Mouse (Mus musculus) heart, adult 9 months (tissue): ENCODE data around the gene Pip4k2b.
"Not testable (repeated sequence)": the region's sequence is repeated elsewhere in the genome, so short reads cannot be mapped to it uniquely, and the experiment has no call there.

Source experiments
- DNase-seq, 2 experiments: peaks; one replicate each; pipeline ENCODE4 v3.0.0; 2022; ENCODE audit warnings: low spot score in 2 of 2

The Pip4k2b gene

DNA sequence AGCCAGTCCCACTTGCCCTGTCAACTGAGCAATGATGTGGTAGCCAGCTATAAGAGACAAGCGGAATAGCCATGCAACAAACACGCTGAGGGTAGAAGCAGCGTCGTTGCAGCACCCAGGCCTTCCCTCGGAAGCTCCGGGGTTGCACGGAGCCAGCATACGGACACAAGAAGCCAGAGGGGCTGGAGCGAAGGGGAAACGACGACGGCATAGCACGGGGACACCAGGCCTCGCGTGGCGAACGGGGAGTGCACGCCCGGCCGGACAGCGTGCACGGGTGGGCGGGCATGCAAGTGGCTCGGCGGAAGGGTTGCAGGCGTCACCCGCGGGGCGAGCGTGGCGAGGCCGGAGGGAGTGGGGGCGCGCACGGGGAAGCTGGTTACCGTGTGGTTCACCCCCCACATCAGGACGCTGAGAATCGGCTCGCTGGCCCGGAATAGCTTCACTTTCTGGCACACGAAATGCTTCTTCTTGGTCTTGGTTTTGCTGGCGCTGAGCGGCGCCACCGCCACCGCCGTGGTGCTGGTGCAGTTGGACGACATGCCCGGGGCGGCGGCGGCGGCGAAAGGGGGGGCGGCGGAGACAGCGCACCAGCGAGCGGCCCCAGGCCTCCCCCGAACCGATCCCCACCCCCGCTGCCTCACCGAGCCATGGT lies at the start of gene Pip4k2b:
Gene Pip4k2b (minus strand): TSS at position 642 of the 655 bp plus-strand sequence.
- DNase-seq = no peak

DNA sequence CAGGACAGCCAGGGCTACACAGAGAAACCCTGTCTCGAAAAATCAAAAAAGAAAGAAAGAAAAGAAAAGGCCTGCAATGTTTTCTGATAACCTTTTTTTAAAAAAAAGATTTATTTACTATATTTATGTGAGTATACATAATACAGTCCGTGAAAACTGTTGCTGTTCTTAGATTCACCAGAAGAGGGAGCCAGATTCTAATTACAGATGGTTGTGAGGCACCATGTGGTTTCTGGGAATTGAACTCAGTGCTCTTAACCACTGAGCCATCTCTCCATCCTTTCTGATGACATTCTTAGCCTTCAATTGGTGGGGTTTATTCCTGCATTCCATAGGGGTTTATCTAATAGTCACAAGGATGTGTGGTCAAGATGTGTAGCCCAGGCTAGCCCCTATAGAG lies 48.7 kb upstream of the Pip4k2b start:
- DNase-seq = peak in 1 of 2 experiments; percentile 71

DNA sequence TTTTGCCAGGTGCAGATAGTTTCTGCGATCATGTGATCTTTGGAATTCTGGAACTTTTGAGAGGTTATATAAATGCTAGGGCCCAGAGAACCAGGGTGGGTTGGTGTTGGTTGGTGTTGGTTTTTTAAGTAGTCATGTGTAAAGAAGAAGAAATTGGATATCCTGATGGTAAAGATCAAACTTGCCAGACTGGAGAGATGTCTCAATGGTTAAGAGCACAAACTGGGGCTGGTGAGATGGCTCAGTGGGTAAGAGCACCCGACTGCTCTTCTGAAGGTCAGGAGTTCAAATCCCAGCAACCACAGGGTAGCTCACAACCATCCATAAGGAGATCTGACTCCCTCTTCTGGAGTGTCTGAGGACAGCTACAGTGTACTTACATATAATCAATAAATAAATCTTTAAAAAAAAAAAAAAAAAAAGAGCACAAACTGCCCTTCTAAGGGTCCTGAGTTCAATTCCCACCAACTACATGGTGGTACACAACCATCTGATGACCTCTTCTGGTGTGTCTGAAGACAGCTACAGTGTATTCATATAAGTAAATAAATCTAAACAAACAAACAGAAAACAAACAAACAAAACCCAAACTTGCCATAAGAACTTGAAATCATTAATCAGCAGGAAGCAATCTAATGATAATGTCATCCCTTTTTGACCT lies 46.4 kb upstream of the Pip4k2b start:
- not testable (repeated sequence) for DNase-seq

DNA sequence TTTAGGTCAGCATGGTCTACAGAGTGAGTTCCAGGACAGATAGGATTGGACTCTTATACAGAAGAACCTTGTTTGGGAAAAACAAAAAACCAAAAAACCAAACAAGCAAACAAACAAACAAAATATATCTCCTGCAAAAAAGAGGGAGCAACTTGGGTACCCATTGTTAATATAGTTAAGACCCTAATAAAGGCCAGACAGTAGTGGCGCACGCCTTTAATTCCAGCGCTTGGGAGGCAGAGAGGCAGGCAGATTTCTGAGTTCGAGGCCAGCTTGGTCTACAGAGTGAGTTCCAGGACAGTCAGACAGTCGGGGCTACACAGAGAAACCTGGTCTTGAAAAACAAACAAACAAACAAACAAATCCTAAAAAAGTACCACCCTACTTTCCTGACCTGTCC lies 45.2 kb upstream of the Pip4k2b start:
- DNase-seq = no peak

DNA sequence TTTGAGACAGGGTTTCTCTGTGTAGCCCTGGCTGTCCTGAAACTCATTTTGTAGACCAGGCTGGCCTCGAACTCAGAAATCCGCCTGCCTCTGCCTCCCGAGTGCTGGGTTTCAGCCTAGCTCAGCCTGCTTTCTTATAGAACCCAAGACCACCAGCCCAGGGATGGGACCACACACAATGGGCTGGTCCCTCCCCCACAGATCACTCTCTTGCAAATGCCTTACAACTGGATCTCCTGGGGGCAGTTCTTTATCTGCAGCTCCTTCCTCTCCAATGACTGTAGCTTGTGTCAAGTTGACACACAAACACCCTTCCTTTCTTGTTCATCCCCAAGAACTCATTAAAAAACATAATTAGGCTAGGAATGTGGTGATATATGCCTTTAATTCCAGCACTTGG lies 43.5 kb upstream of the Pip4k2b start:
- DNase-seq = no peak

DNA sequence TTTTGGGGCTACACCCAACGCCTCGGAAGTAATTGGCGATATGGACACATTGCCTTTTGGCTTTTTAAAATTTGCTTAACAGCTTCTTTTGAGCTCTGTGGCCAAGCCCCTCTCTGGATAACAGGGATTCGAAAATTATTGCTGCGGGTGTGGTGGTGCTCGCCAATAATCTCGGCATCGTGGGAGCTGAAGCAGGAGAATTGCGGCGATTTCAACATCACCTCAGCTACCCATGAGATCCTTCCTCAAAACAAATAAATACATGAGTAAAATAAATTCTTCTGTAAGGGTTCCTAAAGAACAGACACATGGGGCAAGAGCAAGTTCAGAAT lies 38.0 kb upstream of the Pip4k2b start:
- DNase-seq = no peak

DNA sequence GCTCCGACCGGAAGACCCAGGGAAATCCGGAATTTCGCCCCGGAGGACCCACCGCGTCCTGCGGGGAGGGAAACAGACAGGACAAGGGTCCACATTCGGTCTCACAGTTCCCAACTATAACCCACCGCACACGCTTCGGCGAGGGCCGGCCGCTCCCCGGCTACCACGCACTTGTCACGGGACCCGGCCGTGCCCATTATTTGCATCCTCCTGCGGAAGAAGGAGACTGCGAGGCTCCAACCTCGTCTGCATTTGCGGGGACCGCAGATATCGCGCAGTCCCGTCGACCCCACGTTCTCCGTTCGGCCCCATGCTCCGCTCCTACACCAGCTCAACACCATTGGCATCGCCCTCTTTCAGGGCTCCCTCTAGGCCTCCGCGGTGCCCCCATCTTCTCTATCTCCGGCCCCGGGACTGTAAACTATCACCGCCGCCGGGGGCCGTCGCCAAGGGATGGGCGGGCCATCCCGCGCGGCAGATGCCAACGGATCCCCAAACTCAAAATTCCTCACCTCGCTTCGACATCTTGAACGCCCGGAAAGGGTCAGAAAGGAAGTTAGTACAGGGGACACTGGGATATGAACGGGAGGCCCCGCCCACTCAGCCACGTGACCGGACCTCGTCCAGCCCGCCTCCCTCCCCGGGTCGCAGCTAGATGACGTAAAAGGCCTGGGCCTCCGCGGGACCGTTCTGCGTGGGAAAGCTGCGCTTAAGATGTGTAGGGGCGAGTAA lies 37.5 kb upstream of the Pip4k2b start, which contains the start of gene Rpl23:
Gene Rpl23 (minus strand): TSS at position 606 of the 732 bp plus-strand sequence.
- DNase-seq = peak; percentile 98 to 99

DNA sequence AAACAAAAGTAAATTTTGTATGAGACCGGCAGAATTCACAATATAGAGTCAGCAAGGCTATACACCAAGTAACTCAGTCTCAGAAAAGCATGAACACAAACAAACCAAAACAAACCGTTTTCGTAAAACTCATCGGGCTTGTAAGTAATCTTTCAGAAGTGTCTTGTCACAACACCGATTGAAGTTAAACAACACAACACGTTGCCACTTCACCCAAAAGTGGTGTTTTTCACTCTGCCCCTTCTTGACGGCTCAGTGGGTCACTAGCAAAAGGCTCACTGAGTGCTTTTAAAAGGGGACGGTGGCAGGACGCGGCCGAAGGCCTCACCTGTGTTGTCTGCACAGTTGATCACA lies 37.0 kb upstream of the Pip4k2b start:
- no peak for DNase-seq

DNA sequence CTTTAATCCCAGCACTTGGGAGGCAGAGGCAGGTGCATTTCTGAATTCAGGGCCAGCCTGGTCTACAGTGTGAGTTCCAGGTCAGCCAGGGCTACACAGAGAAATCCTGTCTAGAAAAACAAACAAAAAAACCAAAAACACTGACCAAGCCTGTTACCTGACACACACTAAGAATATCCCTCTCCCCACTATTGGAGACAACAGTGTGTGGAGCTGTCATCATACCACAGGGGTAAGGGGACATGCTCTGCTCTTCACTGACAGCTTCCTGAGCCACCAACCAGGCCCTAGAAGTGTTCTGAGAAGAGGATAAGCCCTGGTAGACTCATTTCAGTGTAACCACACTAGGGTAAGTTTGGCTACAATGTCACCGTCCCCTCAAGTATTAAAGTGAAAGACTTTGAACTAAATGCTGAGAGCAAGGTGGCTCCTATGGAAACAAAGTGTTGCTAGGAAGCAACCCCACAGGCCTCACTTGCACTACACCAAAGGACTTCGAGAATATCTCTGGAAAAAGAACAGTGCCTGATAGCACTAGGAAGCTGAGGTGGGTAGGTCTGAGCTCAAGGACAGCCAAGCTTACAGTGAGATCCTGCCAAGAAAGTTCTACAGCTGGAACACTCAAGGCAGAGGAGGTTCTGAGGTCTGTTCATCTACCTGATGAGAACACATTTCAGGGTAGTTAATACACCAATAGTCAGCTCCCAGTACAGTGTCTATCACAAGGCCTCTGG lies 35.6 kb upstream of the Pip4k2b start:
- DNase-seq = no peak

DNA sequence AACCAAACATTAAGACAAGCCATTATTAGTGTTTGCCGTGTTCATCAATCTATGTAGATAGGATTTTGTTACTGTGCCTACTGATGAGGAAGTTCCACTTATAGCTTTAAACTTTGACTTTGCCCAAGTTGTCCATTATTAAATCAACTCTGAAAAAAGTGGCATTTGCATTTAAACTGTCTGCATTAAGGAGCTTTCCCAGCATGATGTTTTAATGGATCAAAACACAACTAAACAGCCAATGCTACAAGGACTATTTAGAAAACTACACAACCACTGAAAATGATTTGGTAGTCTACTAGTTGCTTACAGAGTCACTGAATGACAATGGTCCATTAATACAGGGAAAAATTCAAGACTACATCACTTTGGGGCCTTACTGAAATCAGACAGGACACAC lies 34.4 kb upstream of the Pip4k2b start:
- DNase-seq = no peak

DNA sequence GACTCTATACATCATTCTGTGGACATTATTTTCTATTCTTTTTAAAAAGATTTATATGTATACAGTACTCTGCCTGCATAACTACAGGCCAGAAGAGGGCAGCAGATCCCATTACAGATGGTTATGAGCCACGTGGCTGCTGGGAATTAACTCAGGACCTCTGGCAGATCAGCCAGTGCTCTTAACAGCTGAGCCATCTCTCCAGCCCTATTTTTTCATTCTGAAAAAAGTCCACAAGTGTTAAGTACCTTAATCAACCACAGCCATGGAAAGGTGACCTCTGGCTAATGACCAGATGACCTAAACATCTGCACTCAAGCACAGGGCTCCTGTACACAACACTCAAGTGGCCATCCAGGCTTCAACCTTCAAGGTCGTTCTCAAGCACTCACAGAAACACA lies 32.6 kb upstream of the Pip4k2b start:
- no peak for DNase-seq

DNA sequence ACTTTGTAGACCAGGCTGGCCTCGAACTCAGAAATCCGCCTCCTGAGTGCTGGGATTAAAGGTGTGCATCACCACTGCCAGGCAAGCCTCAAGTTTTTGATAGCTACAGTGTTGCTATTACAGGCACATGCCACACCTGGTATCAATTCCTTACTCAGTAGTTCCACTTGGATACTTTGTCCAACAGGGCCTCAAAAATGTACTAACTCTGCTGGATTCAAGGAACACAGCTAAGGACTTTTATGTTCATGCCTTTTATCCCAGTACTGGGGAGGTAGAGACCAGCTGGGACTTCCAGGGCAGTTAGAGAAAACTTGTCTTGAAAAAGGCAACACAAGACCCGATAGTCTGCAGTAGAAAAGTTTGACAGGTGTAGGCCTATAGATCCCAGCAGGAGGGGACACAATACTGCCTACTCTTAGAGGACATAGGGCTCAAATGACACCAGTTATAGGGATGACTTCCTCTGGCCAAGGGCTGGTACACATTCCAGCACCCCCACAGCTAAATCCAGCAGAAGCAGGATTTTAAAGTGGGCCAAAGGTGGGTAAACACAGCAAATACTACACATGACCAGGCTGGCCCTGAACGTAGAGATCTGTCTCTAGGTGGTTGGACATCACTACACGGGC lies 32.1 kb upstream of the Pip4k2b start:
- DNase-seq = no peak

DNA sequence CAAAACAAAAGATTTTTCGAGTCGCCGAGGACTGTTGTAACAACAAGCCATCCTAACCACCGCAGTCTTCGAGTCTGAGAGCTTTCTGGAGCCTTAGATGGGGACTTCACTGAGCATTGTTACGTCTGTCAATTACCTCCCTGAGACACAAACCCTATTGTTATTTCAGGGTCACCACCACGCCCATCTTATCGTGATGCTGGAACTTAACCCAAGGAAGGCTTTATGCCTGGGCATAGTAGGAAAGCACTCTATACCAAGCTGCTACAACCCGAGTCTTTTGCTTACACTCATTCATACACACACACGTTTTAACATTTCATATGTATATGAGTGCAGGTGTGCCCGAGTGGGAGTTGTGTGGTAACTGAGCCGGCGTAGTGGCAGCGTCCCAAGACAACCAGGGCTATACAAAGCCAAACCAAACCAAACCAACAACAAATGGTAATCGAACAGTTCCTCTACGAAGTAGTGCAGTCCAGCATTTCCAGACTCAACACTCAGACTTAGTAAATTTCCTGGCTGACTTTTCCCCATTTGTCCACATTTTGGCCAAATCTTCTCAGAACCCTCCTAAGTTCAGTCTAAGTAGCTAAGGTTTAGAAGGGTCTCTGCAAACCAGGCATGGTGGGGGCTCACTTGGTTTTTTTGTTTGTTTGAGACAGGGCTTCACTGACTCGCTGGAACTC lies 31.4 kb upstream of the Pip4k2b start, which contains the start of gene 1700001P01Rik:
Gene 1700001P01Rik (minus strand): TSS at position 111 of the 689 bp plus-strand sequence.
- no peak for DNase-seq

DNA sequence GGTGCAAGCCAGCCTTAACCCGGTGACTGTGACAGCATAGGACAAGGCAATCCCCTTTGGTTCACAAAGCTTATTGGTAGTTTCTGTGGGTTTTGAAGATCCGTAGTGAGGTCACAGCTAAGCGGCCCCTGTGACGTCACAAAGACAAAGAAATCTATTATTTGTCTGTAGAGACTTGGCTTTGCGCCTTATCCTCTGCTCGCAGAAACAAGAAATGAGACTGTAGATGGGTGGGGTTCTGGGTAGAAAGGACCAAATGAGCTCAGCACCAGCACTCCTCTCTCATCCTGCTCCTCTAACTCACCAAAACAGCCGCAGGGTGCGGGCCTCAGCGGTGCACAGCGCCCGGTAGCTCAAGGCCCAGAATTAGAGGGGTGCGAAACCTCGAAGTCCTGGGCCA lies 30.7 kb upstream of the Pip4k2b start:
- DNase-seq = no peak

DNA sequence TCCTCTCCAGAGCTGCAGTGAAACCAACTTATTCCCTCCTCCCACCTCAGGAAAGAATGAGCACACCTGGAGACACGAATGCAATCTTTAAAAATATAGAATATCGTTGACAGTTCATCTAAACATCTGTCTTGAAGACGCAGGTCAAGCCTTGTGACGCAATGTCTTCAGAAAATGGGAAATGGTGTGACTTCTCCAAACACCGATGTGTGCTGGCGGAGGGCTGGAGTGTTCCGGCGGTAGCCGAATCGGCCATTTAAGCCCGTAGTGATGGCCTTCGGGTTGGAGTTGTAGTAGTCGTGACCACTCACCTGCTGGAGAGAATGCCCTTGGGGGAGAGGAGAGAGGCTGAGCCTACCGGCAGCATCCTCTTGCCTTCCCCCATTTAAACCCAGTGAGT lies 26.9 kb upstream of the Pip4k2b start:
- DNase-seq = no peak

DNA sequence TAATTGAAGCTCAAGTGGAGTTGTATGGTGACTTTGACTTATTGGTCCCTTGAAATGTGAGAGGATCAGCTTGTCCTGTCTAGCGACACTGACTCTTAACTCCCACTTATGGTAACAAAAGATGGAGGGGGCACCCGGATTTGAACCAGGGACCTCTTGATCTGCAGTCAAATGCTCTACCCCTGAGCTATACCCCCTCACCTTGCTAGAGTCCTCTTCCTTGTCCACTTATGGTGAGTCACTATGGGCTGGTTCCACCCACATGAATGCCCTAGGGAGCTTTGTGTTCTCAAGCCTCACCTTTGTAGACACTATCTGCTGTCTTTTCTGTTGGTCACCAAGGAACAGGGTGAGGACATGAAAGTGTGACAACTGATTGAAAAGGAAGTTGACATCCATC lies 25.2 kb upstream of the Pip4k2b start:
- DNase-seq = no peak

DNA sequence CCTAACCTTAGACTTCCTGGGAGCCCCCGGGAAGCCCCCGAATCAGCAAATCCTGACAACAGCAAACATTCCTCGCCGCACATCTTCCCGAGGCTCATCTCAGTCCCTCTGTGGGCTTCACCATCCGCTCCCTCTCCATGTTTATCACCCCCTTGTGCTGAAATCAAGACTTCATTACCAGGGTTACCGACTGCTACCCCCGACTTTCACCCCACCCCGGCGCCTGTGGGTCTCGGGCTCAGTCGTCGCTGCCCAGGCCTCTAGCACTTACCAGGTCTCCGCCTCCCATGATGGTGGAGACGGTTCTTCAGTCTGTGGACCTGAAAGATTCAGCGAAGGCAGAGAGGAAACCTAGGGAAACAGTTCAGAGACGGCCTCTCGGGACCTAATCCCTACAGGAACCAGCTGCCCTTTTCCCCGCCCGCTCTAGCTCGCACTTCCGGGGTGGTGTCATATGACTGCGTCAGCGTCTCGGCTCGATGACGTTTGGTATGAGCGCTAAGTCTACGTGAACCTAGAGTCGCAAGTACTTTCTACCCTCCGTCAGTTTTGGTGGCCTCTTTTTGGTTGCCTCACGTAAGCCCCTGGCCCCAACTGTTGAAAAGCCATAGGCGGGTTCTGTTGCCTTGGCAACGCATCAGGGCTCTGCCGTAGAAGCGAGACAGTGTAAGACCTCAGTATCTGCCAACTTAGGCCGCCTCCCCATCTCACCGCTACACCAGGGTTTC lies 21.8 kb upstream of the Pip4k2b start, which contains the start of gene Cwc25:
Gene Cwc25 (minus strand): TSS at position 403 of the 728 bp plus-strand sequence.
- DNase-seq = peak; percentile 94 to 95

DNA sequence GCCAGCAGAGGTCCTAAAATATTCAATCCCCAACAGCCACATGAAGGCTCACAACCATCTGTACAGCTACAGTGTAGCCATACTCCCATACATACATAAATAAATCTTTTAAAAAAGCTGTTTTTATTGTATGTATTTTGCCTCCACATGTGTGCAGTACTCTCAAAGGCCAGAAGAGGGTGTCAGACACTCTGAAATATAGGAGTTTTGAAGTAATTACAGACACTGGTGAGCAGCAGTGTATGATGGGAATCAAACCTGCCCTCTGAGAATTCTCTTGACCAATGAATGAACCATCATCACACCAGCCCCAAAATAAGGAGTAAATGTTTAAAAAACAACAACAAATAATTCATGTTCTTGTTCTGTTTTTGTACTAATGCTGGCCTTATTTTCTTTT lies 17.1 kb upstream of the Pip4k2b start:
- DNase-seq = no peak

DNA sequence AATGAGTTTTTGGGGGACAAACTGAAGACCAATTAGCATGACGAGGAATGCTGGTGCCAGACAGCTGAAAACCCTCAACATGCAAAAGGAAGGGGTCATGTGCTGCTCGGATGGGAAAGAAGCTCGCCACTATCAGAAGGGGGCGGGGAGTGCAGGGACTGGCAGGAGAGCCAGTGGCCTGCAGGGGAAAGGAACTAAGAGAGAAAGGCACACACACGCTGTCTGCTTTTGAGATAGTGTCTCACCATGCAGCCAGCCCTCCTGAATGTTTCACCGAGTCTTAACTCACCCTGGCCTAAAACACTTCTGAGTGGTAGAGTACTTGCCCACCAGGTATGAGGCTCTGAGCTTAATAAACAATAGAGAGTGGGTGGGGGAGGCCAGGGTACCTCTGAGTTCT lies 14.4 kb upstream of the Pip4k2b start:
- no peak for DNase-seq

DNA sequence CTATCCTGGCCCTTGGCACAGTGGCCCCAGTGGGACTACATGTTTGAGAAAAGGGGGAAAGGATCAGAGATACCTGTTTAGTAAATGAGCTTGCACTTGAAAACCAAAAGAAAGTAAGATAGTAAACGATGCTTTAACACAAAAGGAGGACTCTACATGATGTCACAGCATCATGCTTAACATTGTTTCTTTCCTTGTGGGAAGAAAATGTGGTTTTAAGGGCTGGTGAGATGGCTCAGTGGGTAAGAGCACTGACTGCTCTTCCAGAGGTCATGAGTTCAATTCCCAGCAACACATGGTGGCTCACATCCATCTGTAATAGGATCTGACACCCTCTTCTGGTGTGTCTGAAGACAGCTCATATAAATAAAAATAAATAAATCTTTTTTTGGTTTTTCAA lies 13.6 kb upstream of the Pip4k2b start:
- no peak for DNase-seq

DNA sequence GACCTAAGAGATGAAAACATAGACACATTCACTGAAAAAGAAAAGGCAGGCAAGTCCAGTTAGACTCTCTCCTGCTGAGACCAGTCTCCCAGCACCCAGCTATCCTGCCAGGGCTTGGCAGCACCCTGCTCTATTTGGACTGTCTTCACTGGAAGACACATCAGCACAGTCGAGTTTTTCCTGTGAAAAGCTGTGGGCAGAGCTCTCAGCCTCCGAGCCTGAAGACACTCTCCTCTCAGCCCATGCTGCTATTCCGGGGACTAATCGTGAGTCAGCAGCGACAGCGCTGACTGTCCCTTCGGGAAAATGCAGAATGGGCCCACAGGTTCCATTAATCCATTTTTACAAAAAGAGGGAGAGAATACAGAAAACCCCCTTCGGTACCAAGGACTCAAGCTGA lies 8.8 kb upstream of the Pip4k2b start:
- no peak for DNase-seq
